Mouse (Mus musculus) midbrain, embryonic 16.5 days (tissue): ENCODE measurements around the gene Dse. TPM values are rescaled to one million over a fixed set of nuclear protein-coding genes. Genes with fewer than 3 reads are reported as not detected.

Experiments
- polyA plus RNA-seq: library from polyadenylated mRNA; unstranded; fragments of >200 nt; fragmentation: Nextera tagmentation; extraction: Ambion mirVana; gene quantifications from 2 replicates; pipeline ENCODE4 v1.2.1, GENCODE M21; 2015

Gene Dse
- polyA plus RNA-seq, 1 experiment from 2014 or later = 6.1 TPM

Other genes with a start within 250 kb of the Dse start
- 118 and 125 TPM in 2 replicates for gene Rwdd1, start 188.1 kb downstream of the Dse start, polyA plus RNA-seq
- gene Trappc3l, start 170.1 kb downstream of the Dse start, polyA plus RNA-seq = not detected in 2 replicates
- gene Calhm4, start 163.4 kb downstream of the Dse start, polyA plus RNA-seq = not detected in 2 replicates
- gene Calhm5, start 111.2 kb downstream of the Dse start, polyA plus RNA-seq = 0.69 and 0.92 TPM in 2 replicates
- gene Calhm6, start 79.7 kb downstream of the Dse start, polyA plus RNA-seq = 0.45 and 0.67 TPM in 2 replicates
- gene Tspyl1, start 74.5 kb upstream of the Dse start, polyA plus RNA-seq = 128 and 149 TPM in 2 replicates
- gene Tspyl4, start 89.7 kb upstream of the Dse start, polyA plus RNA-seq = 406 and 423 TPM in 2 replicates
- gene Col10a1, start 182.3 kb upstream of the Dse start, polyA plus RNA-seq = 0.15 and 0.46 TPM in 2 replicates
- 1.7 and 1.8 TPM in 2 replicates for gene Nt5dc1, start 210.8 kb upstream of the Dse start, polyA plus RNA-seq